Mouse (Mus musculus): ENCODE measurements around the gene Prss48. TPM values are rescaled to one million over a fixed set of nuclear protein-coding genes. Genes with fewer than 3 reads are reported as not detected.

The Prss48 gene
- polyA plus RNA-seq, 1 experiment from 2014 or later, result 0.21 TPM

GRCm38 (mm10) chr3:86028658-86029375, 26.5 kb upstream of the Prss48 start:
- H3K9ac ChIP-seq, result no peak overlapping the region
- no peaks in the 10 kb centered on the region for H3K27me3 ChIP-seq (ENCODE audit: control insufficient read depth, insufficient read depth, low read length)
- no peaks in the 10 kb centered on the region for H3K4me1 ChIP-seq (replicated peaks; ENCODE audit: control insufficient read depth, insufficient read depth, low read length)
- no peak overlapping the region for H3K4me3 ChIP-seq (replicated peaks; ENCODE audit: low read length)
- H3K9me3 ChIP-seq (ENCODE audit: control insufficient read depth, low read length), result no peaks in the 10 kb centered on the region
- no peak for ATAC-seq (ENCODE audit: low FRiP score)
- WGBS, result 86% methylated on average over 15 of the region's 15 CpGs
- H3K36me3 ChIP-seq (replicated peaks; ENCODE audit: control insufficient read depth, insufficient read depth), result no peaks in the 10 kb centered on the region
- DNase-seq (ENCODE audit: low spot score), result no peak
- H3K27ac ChIP-seq, result no peak overlapping the region
- no peak overlapping the region for H3K4me2 ChIP-seq (replicated peaks)

GRCm38 (mm10) chr3:86025341-86026137, 23.2 kb upstream of the Prss48 start:
- H3K4me2 ChIP-seq (replicated peaks), result no peak overlapping the region
- H3K27me3 ChIP-seq (ENCODE audit: control insufficient read depth, insufficient read depth, low read length), result no peaks in the 10 kb centered on the region
- H3K9me3 ChIP-seq (ENCODE audit: control insufficient read depth, low read length), result no peaks in the 10 kb centered on the region
- ATAC-seq (ENCODE audit: low FRiP score), result no peak
- H3K27ac ChIP-seq, result no peak overlapping the region
- 97% methylated on average over 20 of the region's 20 CpGs for WGBS
- no peak overlapping the region for H3K4me3 ChIP-seq (replicated peaks; ENCODE audit: low read length)
- no peak overlapping the region for H3K9ac ChIP-seq
- H3K4me1 ChIP-seq (replicated peaks; ENCODE audit: control insufficient read depth, insufficient read depth, low read length), result no peaks in the 10 kb centered on the region
- no peaks in the 10 kb centered on the region for H3K36me3 ChIP-seq (replicated peaks; ENCODE audit: control insufficient read depth, insufficient read depth)
- no peak for DNase-seq (ENCODE audit: low spot score)

GRCm38 (mm10) chr3:86024065-86024795, 21.9 kb upstream of the Prss48 start:
- H3K36me3 ChIP-seq (replicated peaks; ENCODE audit: control insufficient read depth, insufficient read depth), result no peaks in the 10 kb centered on the region
- WGBS, result 89% methylated on average over 12 of the region's 12 CpGs

GRCm38 (mm10) chr3:86021651-86022050, 19.4 kb upstream of the Prss48 start:
- no peaks in the 10 kb centered on the region for H3K4me1 ChIP-seq (replicated peaks; ENCODE audit: control insufficient read depth, insufficient read depth, low read length)
- DNase-seq (ENCODE audit: low spot score), result no peak
- WGBS, result 78% methylated on average over 4 of the region's 4 CpGs

More at GRCm38 (mm10) chr3:86024065-86024795, 21.9 kb upstream of the Prss48 start:
- Histone ChIP-seq H3K4me3 (replicated peaks; ENCODE audit: low read length) (no peak overlapping the region), H3K4me1 (replicated peaks; ENCODE audit: control insufficient read depth, insufficient read depth, low read length) (no peaks in the 10 kb centered on the region), H3K4me2 (replicated peaks) (no peak overlapping the region), H3K9me3 (ENCODE audit: control insufficient read depth, low read length) (no peaks in the 10 kb centered on the region), H3K27ac (no peak overlapping the region), H3K9ac (no peak overlapping the region), H3K27me3 (ENCODE audit: control insufficient read depth, insufficient read depth, low read length) (no peaks in the 10 kb centered on the region)
- DNase-seq (ENCODE audit: low spot score) (no peak), ATAC-seq (ENCODE audit: low FRiP score) (no peak)

GRCm38 (mm10) chr3:86020921-86021650, 18.8 kb upstream of the Prss48 start:
- H3K4me2 ChIP-seq (replicated peaks), result no peak overlapping the region
- no peak overlapping the region for H3K27ac ChIP-seq
- no peaks in the 10 kb centered on the region for H3K9me3 ChIP-seq (ENCODE audit: control insufficient read depth, low read length)
- WGBS, result 91% methylated on average over 16 of the region's 16 CpGs
- no peak for DNase-seq (ENCODE audit: low spot score)
- no peaks in the 10 kb centered on the region for H3K36me3 ChIP-seq (replicated peaks; ENCODE audit: control insufficient read depth, insufficient read depth)
- H3K9ac ChIP-seq, result no peak overlapping the region
- H3K4me3 ChIP-seq (replicated peaks; ENCODE audit: low read length), result no peak overlapping the region
- H3K4me1 ChIP-seq (replicated peaks; ENCODE audit: control insufficient read depth, insufficient read depth, low read length), result no peaks in the 10 kb centered on the region
- no peak for ATAC-seq (ENCODE audit: low FRiP score)
- no peaks in the 10 kb centered on the region for H3K27me3 ChIP-seq (ENCODE audit: control insufficient read depth, insufficient read depth, low read length)

More at GRCm38 (mm10) chr3:86021651-86022050, 19.4 kb upstream of the Prss48 start:
- H3K4me2 ChIP-seq (replicated peaks), result no peak overlapping the region
- ATAC-seq (ENCODE audit: low FRiP score), result no peak
- H3K27me3 ChIP-seq (ENCODE audit: control insufficient read depth, insufficient read depth, low read length), result no peaks in the 10 kb centered on the region
- H3K27ac ChIP-seq, result no peak overlapping the region
- H3K36me3 ChIP-seq (replicated peaks; ENCODE audit: control insufficient read depth, insufficient read depth), result no peaks in the 10 kb centered on the region
- H3K9me3 ChIP-seq (ENCODE audit: control insufficient read depth, low read length), result no peaks in the 10 kb centered on the region
- no peak overlapping the region for H3K4me3 ChIP-seq (replicated peaks; ENCODE audit: low read length)
- no peak overlapping the region for H3K9ac ChIP-seq

- Histone ChIP-seq H3K9me3 (ENCODE audit: control insufficient read depth, low read length) (no peaks in the 10 kb centered on the region), H3K36me3 (replicated peaks; ENCODE audit: control insufficient read depth, insufficient read depth) (no peaks in the 10 kb centered on the region), H3K27me3 (ENCODE audit: control insufficient read depth, insufficient read depth, low read length) (no peaks in the 10 kb centered on the region), H3K4me2 (replicated peaks) (no peak overlapping the region), H3K4me3 (replicated peaks; ENCODE audit: low read length) (no peak overlapping the region), H3K9ac (no peak overlapping the region), H3K27ac (no peak overlapping the region), H3K4me1 (replicated peaks; ENCODE audit: control insufficient read depth, insufficient read depth, low read length) (no peaks in the 10 kb centered on the region)
- ATAC-seq (ENCODE audit: low FRiP score) (no peak), DNase-seq (ENCODE audit: low spot score) (no peak)
- WGBS, result 73% methylated on average over 8 of the region's 8 CpGs
Measured at GRCm38 (mm10) chr3:86017484-86017883, 15.2 kb upstream of the Prss48 start.

- 97% methylated on average over 1 of the region's 1 CpGs for WGBS
- no peak overlapping the region for H3K27ac ChIP-seq
- H3K4me1 ChIP-seq (replicated peaks; ENCODE audit: control insufficient read depth, insufficient read depth, low read length), result no peaks in the 10 kb centered on the region
- H3K4me2 ChIP-seq (replicated peaks), result no peak overlapping the region
- no peak for DNase-seq (ENCODE audit: low spot score)
- H3K27me3 ChIP-seq (ENCODE audit: control insufficient read depth, insufficient read depth, low read length), result no peaks in the 10 kb centered on the region
- H3K9ac ChIP-seq, result no peak overlapping the region
- no peak overlapping the region for H3K4me3 ChIP-seq (replicated peaks; ENCODE audit: low read length)
- no peaks in the 10 kb centered on the region for H3K36me3 ChIP-seq (replicated peaks; ENCODE audit: control insufficient read depth, insufficient read depth)
- no peaks in the 10 kb centered on the region for H3K9me3 ChIP-seq (ENCODE audit: control insufficient read depth, low read length)
- ATAC-seq (ENCODE audit: low FRiP score), result no peak
Measured at GRCm38 (mm10) chr3:86016965-86017364, 14.7 kb upstream of the Prss48 start.

GRCm38 (mm10) chr3:86013837-86014236, 11.5 kb upstream of the Prss48 start:
- no peak overlapping the region for H3K9ac ChIP-seq
- 87% methylated on average over 10 of the region's 10 CpGs for WGBS

More at GRCm38 (mm10) chr3:86013837-86014236, 11.5 kb upstream of the Prss48 start:
- no peak overlapping the region for H3K4me3 ChIP-seq (replicated peaks; ENCODE audit: low read length)
- H3K36me3 ChIP-seq (replicated peaks; ENCODE audit: control insufficient read depth, insufficient read depth), result no peaks in the 10 kb centered on the region
- H3K4me2 ChIP-seq (replicated peaks), result no peak overlapping the region
- H3K9me3 ChIP-seq (ENCODE audit: control insufficient read depth, low read length), result no peaks in the 10 kb centered on the region
- ATAC-seq (ENCODE audit: low FRiP score) (no peak), DNase-seq (ENCODE audit: low spot score) (no peak)
- H3K27me3 ChIP-seq (ENCODE audit: control insufficient read depth, insufficient read depth, low read length), result no peaks in the 10 kb centered on the region
- H3K27ac ChIP-seq, result no peak overlapping the region
- no peaks in the 10 kb centered on the region for H3K4me1 ChIP-seq (replicated peaks; ENCODE audit: control insufficient read depth, insufficient read depth, low read length)
